Mouse (Mus musculus): ENCODE data around the gene Zbed5. TPM values are rescaled to one million over a fixed set of nuclear protein-coding genes. Genes with fewer than 3 reads are reported as not detected.
"Not testable (repeated sequence)": the region's sequence is repeated elsewhere in the genome, so short reads cannot be mapped to it uniquely, and the experiment has no call there.

The Zbed5 gene
- polyA plus RNA-seq, 1 experiment from 2014 or later = 14.9 TPM

DNA sequence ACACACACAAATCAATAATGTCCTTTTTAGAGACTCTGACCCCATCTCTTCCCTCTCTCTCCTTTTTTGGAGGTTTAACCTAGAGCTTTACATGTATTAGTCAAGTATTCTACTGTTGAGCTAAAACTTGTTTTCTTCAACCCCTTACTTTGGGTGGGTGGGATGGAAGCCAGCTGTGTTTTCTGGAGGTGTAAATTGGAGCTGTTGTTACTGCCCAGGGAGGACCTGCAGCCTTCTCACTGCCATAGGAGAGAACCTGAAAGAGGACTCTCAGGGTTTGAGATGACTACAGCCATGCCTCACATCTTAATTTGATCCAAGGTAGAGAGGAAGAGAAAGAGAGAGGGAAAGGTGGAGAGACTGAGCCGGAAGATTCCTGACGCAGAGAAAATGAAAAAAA is 44.8 kb downstream of the Zbed5 start:
- no peaks in the 10 kb centered on the region for H3K27me3 ChIP-seq (replicated peaks; ENCODE audit: control insufficient read depth, insufficient read depth, low read length)
- no peak overlapping the region for H3K4me2 ChIP-seq (ENCODE audit: low read length)
- no peak overlapping the region for H3K4me3 ChIP-seq (ENCODE audit: low read depth, low read length)
- H3K27ac ChIP-seq (ENCODE audit: low read depth, low read length) = no peak overlapping the region
- 78% methylated on average over 2 of the region's 2 CpGs for WGBS
- H3K4me1 ChIP-seq (ENCODE audit: control insufficient read depth, insufficient read depth, low read length) = 0 out of 2 replicates have a peak, but pooled peaks cover 6% of the 10 kb centered on the region
- no peak for ATAC-seq
- H3K9ac ChIP-seq (ENCODE audit: low read length) = no peak overlapping the region
- 0 out of 2 replicates have a peak, but pooled peaks cover 3% of the 10 kb centered on the region for H3K36me3 ChIP-seq (ENCODE audit: control insufficient read depth, insufficient read depth, low read length)
- H3K9me3 ChIP-seq (replicated peaks; ENCODE audit: control insufficient read depth, low read length) = no peaks in the 10 kb centered on the region
- DNase-seq (ENCODE audit: low spot score) = no peak

DNA sequence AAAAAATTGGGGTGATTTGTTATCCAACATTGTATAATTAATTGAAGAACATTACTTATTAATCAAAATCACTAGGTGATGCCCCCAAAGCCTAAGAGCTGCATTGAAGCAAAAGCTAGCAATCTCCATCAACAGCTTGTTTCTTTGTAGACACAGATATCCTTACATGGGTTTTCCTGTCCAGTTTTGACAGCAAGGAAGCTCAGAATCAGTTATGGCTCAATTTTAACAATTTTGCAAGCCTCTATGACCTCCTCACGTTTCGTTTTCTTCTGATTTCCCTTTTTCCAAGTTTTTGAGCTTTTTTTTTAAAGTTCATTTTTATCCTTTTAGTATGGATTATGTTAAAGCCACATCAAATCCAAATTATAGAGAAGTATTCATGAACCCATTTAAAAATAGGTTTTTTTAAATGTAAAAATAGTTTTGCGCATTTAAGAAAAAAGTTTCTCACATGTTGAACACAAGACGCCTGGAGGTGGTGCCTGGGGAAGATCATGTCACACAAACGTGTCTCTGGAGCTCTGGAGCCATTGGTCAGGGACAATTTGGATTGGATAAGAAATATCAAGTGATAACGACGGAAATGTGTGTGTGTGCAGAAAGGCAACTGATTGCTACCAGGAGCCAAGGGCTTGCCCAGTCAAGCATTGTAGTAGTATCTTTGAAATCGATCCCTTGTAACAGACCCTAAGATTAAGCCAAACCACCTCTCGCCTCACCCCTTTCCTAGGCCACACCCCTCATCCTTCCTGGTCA is 45.4 kb downstream of the Zbed5 start:
- DNase-seq (ENCODE audit: low spot score) = peak; percentile 4
- no peaks in the 10 kb centered on the region for H3K27me3 ChIP-seq (replicated peaks; ENCODE audit: control insufficient read depth, insufficient read depth, low read length)
- peak overlapping the region; percentile 54 for H3K4me2 ChIP-seq (ENCODE audit: low read length)
- ATAC-seq = no peak; the same call in 1 of the 2 replicates
- no peak overlapping the region for H3K9ac ChIP-seq (ENCODE audit: low read length)
- peak overlapping the region; percentile 71 for H3K27ac ChIP-seq (ENCODE audit: low read depth, low read length)
- peak overlapping the region; percentile 82 for H3K4me3 ChIP-seq (ENCODE audit: low read depth, low read length)
- H3K9me3 ChIP-seq (replicated peaks; ENCODE audit: control insufficient read depth, low read length) = no peaks in the 10 kb centered on the region
- 0 out of 2 replicates have a peak, but pooled peaks cover 6% of the 10 kb centered on the region for H3K36me3 ChIP-seq (ENCODE audit: control insufficient read depth, insufficient read depth, low read length)
- 9% methylated on average over 9 of the region's 9 CpGs for WGBS
- 0 out of 2 replicates have a peak, but pooled peaks cover 6% of the 10 kb centered on the region for H3K4me1 ChIP-seq (ENCODE audit: control insufficient read depth, insufficient read depth, low read length)

- under 1% methylated on average over 57 of the region's 59 CpGs for WGBS
- no peaks in the 10 kb centered on the region for H3K27me3 ChIP-seq (replicated peaks; ENCODE audit: control insufficient read depth, insufficient read depth, low read length)
- H3K4me1 ChIP-seq (ENCODE audit: control insufficient read depth, insufficient read depth, low read length) = 0 out of 2 replicates have a peak, but pooled peaks cover 6% of the 10 kb centered on the region
- H3K9me3 ChIP-seq (replicated peaks; ENCODE audit: control insufficient read depth, low read length) = no peaks in the 10 kb centered on the region
- peak within 1 kb of the TSS; percentile 84 for H3K4me2 ChIP-seq (ENCODE audit: low read length)
- DNase-seq (ENCODE audit: low spot score) = peak; percentile 99
- peak; percentile 95 for ATAC-seq
- H3K36me3 ChIP-seq (ENCODE audit: control insufficient read depth, insufficient read depth, low read length) = 0 out of 2 replicates have a peak, but pooled peaks cover 6% of the 10 kb centered on the region
- H3K27ac ChIP-seq (ENCODE audit: low read depth, low read length) = peak within 1 kb of the TSS; percentile 71
- H3K9ac ChIP-seq (ENCODE audit: low read length) = peak within 1 kb of the TSS; percentile 88
- peak within 1 kb of the TSS; percentile 82 for H3K4me3 ChIP-seq (ENCODE audit: low read depth, low read length)
Measured at GRCm38 (mm10) chr5:129941495-129942045, 46.0 kb downstream of the Zbed5 start, which contains the start of gene Vkorc1l1. Vkorc1l1 (plus strand) TSS chr5:129941970.

- ATAC-seq = peak; percentile 71
Measured at GRCm38 (mm10) chr5:129942073-129942939, 46.8 kb downstream of the Zbed5 start.

DNA sequence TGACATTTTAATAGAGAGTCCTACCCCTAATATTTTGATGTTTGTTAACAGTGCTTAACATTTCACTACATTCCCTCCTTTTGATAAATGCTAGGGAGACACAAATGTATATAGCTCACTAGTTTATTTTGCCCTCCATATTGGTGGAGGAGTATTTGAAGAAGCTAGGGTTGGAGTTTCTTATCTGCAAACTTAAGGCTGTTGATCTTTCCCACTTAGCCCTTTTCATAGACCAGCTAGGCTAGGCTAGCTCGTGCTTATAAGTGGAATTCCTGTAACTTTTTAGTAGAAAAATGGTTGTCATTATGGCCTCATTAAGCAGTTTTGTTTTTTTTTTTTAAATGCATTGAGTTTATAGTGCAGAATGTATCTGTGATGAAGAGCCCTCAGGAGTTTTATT is 47.9 kb downstream of the Zbed5 start:
- DNase-seq (ENCODE audit: low spot score) (no peak), ATAC-seq (no peak)
- H3K36me3 ChIP-seq (ENCODE audit: control insufficient read depth, insufficient read depth, low read length) = 0 out of 2 replicates have a peak, but pooled peaks cover 6% of the 10 kb centered on the region
- H3K9ac ChIP-seq (ENCODE audit: low read length) = no peak overlapping the region
- H3K4me2 ChIP-seq (ENCODE audit: low read length) = no peak overlapping the region
- no peaks in the 10 kb centered on the region for H3K9me3 ChIP-seq (replicated peaks; ENCODE audit: control insufficient read depth, low read length)
- no peaks in the 10 kb centered on the region for H3K27me3 ChIP-seq (replicated peaks; ENCODE audit: control insufficient read depth, insufficient read depth, low read length)
- no peak overlapping the region for H3K4me3 ChIP-seq (ENCODE audit: low read depth, low read length)
- 0 out of 2 replicates have a peak, but pooled peaks cover 6% of the 10 kb centered on the region for H3K4me1 ChIP-seq (ENCODE audit: control insufficient read depth, insufficient read depth, low read length)
- WGBS = 85% methylated on average over 1 of the region's 1 CpGs
- no peak overlapping the region for H3K27ac ChIP-seq (ENCODE audit: low read depth, low read length)

More at GRCm38 (mm10) chr5:129942073-129942939, 46.8 kb downstream of the Zbed5 start:
- not testable (repeated sequence) for H3K36me3 ChIP-seq (ENCODE audit: control insufficient read depth, insufficient read depth, low read length); H3K4me1 ChIP-seq (ENCODE audit: control insufficient read depth, insufficient read depth, low read length); H3K9me3 ChIP-seq (replicated peaks; ENCODE audit: control insufficient read depth, low read length); H3K27me3 ChIP-seq (replicated peaks; ENCODE audit: control insufficient read depth, insufficient read depth, low read length)
- peak overlapping the region; percentile 82 for H3K4me3 ChIP-seq (ENCODE audit: low read depth, low read length)
- peak; percentile 19 for DNase-seq (ENCODE audit: low spot score)
- under 1% methylated on average over 40 of the region's 82 CpGs for WGBS
- peak overlapping the region; percentile 33; the same call in 1 of the 2 replicates for H3K27ac ChIP-seq (ENCODE audit: low read depth, low read length)
- H3K4me2 ChIP-seq (ENCODE audit: low read length) = peak overlapping the region; percentile 84
- peak overlapping the region; percentile 88 for H3K9ac ChIP-seq (ENCODE audit: low read length)

GRCm38 (mm10) chr5:129947528-129948033 is 52.1 kb downstream of the Zbed5 start:
- no peaks in the 10 kb centered on the region for H3K9me3 ChIP-seq (replicated peaks; ENCODE audit: control insufficient read depth, low read length)
- ATAC-seq (no peak), DNase-seq (ENCODE audit: low spot score) (no peak)
- no peak overlapping the region for H3K27ac ChIP-seq (ENCODE audit: low read depth, low read length)
- 0 out of 2 replicates have a peak, but pooled peaks cover 6% of the 10 kb centered on the region for H3K4me1 ChIP-seq (ENCODE audit: control insufficient read depth, insufficient read depth, low read length)
- H3K4me2 ChIP-seq (ENCODE audit: low read length) = no peak overlapping the region
- no peak overlapping the region for H3K9ac ChIP-seq (ENCODE audit: low read length)
- no peak overlapping the region for H3K4me3 ChIP-seq (ENCODE audit: low read depth, low read length)
- 94% methylated on average over 2 of the region's 2 CpGs for WGBS
- no peaks in the 10 kb centered on the region for H3K27me3 ChIP-seq (replicated peaks; ENCODE audit: control insufficient read depth, insufficient read depth, low read length)
- 0 out of 2 replicates have a peak, but pooled peaks cover 6% of the 10 kb centered on the region for H3K36me3 ChIP-seq (ENCODE audit: control insufficient read depth, insufficient read depth, low read length)

GRCm38 (mm10) chr5:129952143-129952542 is 56.6 kb downstream of the Zbed5 start:
- no peak overlapping the region for H3K4me2 ChIP-seq (ENCODE audit: low read length)
- no peak overlapping the region for H3K27ac ChIP-seq (ENCODE audit: low read depth, low read length)
- no peak overlapping the region for H3K4me3 ChIP-seq (ENCODE audit: low read depth, low read length)
- no peaks in the 10 kb centered on the region for H3K9me3 ChIP-seq (replicated peaks; ENCODE audit: control insufficient read depth, low read length)
- no peak overlapping the region for H3K9ac ChIP-seq (ENCODE audit: low read length)
- H3K36me3 ChIP-seq (ENCODE audit: control insufficient read depth, insufficient read depth, low read length) = no peaks in the 10 kb centered on the region
- DNase-seq (ENCODE audit: low spot score) = no peak
- no peaks in the 10 kb centered on the region for H3K27me3 ChIP-seq (replicated peaks; ENCODE audit: control insufficient read depth, insufficient read depth, low read length)
- WGBS = 97% methylated on average over 4 of the region's 4 CpGs
- no peaks in the 10 kb centered on the region for H3K4me1 ChIP-seq (ENCODE audit: control insufficient read depth, insufficient read depth, low read length)
- ATAC-seq = no peak

All from forebrain, embryonic 14.5 days (tissue).